Mouse (Mus musculus) intestine, embryonic 16.5 days (tissue): Measurements from ENCODE around the gene Tsc22d4. TPM values are rescaled to one million over a fixed set of nuclear protein-coding genes. Genes with fewer than 3 reads are reported as not detected.
A peak's percentile ranks its signal among the peaks of the same experiment; 100 is the strongest.

Experiments
- ATAC-seq: fragments of 200-750 bp; cut with Nextera tagmentation; 2 replicates; pipeline ENCODE4 v1.8.0; 2017; ENCODE audit warnings: moderate TSS enrichment, moderate library complexity
- H3K27ac ChIP-seq: fragments of 300-500 bp; sonication (generic); 2 replicates; pipeline ENCODE4 v1.5.1; 2014; ENCODE audit warnings: mild to moderate bottlenecking, low read length
- H3K27me3 ChIP-seq: fragments of 300-500 bp; sonication (generic); replicated peaks from 2 replicates; pipeline ENCODE4 v1.6.1; 2014; ENCODE audit warnings: low read length, control low read depth, mixed read lengths; ENCODE audit not compliant: control insufficient read depth, insufficient read depth
- H3K36me3 ChIP-seq: fragments of 300-500 bp; sonication (generic); 2 replicates; pipeline ENCODE4 v1.6.1; 2014; ENCODE audit warnings: low read length, control low read depth; ENCODE audit not compliant: control insufficient read depth, insufficient read depth
- H3K4me1 ChIP-seq: fragments of 300-500 bp; sonication (generic); 2 replicates; pipeline ENCODE4 v1.6.1; 2014; ENCODE audit warnings: low read length, control low read depth, mixed read lengths; ENCODE audit not compliant: control insufficient read depth, insufficient read depth
- H3K4me2 ChIP-seq: fragments of 300-500 bp; sonication (generic); 2 replicates; pipeline ENCODE4 v1.6.1; 2014; ENCODE audit warnings: low read depth, low read length, control low read depth
- H3K4me3 ChIP-seq: fragments of 300-500 bp; sonication (generic); 2 replicates; pipeline ENCODE4 v1.5.1; 2014; ENCODE audit warnings: mild to moderate bottlenecking, low read length
- H3K9ac ChIP-seq: fragments of 300-500 bp; sonication (generic); 2 replicates; pipeline ENCODE4 v1.6.1; 2014; ENCODE audit warnings: low read depth, low read length
- H3K9me3 ChIP-seq: fragments of 300-500 bp; sonication (generic); 2 replicates; pipeline ENCODE4 v1.6.1; 2016; ENCODE audit warnings: low read length, control low read depth; ENCODE audit not compliant: control insufficient read depth
- WGBS: fragments of 180-500 bp; shearing (Covaris S2); extraction: QIAGEN DNeasy Blood & Tissue Kit; methylation state at CpG from one replicate; pipeline ENCODE4 v1.1.7; 2014; 5-methylcytosine and 5-hydroxymethylcytosine counted together
- polyA plus RNA-seq: library from polyadenylated mRNA; unstranded; fragments of >200 nt; fragmentation: Nextera tagmentation; extraction: Ambion mirVana; gene quantifications from 2 replicates; pipeline ENCODE4 v1.2.1, GENCODE M21; 2015

Gene Tsc22d4
- polyA plus RNA-seq, 1 experiment from 2014 or later: 116 TPM

DNA sequence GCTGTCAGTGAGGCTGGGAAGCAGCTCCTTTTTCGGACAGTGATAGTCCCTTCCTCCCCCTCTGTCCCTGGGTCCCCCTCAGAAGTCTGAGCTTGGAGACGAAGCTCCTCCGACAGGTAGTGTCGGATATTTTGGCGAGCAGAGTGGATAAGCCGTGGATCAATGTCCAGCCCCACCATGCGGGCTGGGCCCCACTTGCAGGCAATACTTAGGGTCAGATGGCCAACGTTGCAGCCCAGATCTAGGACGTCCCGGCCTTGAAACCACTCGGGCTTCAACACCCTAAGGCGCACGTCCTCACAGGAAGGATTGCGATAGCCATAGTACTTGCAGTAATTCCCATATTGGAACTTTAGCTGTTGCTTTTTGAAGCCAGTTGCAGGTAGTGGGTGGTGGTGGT lies 39.0 kb downstream of the Tsc22d4 start:
- Histone ChIP-seq H3K9ac (peak overlapping the region; percentile 96), H3K9me3 (peaks cover 4% of the 10 kb centered on the region; the same call in 1 of the 2 replicates), H3K27ac (no peak overlapping the region; the same call in 1 of the 2 replicates), H3K4me3 (peak overlapping the region; percentile 89), H3K36me3 (peaks cover 22% of the 10 kb centered on the region), H3K4me1 (peaks cover 39% of the 10 kb centered on the region), H3K27me3 (no peaks in the 10 kb centered on the region), H3K4me2 (peak overlapping the region; percentile 94)
- no peak for ATAC-seq
- 70% methylated on average over 14 of the region's 14 CpGs for WGBS

DNA sequence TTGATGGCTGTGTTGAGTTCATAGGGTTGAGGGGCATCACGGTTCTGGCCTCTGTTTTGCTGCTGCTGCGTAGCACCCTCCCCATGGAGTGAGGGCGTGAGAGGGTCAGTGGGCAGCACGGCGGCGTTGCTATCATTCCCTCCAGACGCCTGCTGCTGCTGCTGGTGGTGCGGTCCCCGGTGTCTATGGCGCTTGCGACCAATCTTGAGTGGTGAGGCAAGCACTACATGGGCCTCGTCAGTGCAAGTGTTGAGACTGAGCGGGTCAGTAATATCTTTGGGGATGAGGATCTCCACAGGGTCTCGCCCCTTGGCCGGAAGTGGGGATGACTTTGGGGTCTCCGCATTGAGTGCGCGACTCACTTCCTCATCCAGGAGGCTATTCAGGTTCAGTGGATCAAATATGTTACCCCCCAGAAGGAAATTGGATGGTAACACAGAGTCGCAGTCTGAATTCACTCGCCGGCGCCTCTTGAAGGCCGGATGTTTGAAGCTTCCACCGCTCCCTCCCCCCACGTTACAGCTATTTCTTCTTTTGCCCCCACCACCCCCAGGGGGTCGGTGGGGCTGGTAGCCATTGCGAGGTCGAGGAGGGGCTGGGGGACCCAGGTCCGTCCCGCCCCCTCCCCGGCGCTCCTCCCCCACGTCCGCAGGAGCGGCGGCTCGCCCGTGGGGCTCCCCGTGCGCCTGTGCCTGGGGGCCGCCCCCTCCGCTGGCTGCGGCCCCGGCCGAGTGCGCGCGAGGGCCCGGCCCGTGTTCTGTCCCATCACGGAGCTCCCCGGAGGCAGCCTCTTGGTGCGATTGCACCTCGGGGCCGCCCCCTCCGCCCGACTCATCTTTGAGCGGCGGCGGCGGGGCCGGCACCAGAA lies 39.9 kb downstream of the Tsc22d4 start:
- peaks cover 4% of the 10 kb centered on the region; the same call in 1 of the 2 replicates for H3K9me3 ChIP-seq
- WGBS: 2% methylated on average over 61 of the region's 62 CpGs
- peak overlapping the region; percentile 96 for H3K9ac ChIP-seq
- H3K36me3 ChIP-seq: peaks cover 22% of the 10 kb centered on the region
- H3K4me1 ChIP-seq: peaks cover 31% of the 10 kb centered on the region
- H3K27ac ChIP-seq: peak overlapping the region; percentile 99
- no peaks in the 10 kb centered on the region for H3K27me3 ChIP-seq
- ATAC-seq: peak; percentile 8
- H3K4me3 ChIP-seq: peak overlapping the region; percentile 89
- H3K4me2 ChIP-seq: peak overlapping the region; percentile 94

DNA sequence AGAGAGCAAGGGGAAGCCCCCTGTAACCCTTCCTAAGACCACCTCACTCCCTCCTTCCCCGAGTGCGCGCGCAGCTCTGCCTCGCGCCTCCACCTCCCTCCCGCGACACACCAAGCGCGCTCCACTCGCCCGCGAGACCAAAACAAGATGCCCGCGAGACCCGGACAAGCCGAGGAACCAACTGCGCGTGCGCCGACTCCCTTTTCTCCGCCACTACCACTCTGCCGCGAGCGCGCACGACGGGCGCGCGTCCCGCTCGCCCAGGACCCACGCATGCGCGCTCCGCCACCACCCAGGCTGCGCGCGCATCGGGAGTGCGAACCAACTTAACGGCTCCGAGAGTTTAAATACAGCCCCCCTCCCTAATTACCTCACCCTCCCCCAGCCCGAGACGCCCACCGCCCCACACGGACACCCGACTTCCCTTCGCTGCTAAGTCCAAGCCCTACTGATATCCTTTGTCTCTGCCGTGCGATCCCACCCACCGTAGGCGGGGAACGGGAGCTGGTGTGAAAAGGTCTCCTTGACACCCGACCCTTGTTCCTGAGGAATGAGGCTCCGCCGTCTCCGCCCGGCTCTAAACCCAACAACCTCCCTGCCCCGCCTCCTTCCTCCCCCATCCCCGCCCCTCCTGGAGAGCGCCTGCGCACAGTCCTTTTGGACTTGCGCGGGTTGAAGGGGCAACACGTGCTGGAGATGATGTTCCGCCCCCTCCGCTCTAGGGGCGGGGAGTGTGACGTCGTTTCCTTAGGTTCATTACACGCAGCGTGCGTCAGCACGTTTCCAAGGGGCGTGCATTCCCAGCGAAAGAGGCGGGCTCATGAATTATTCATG lies 40.8 kb downstream of the Tsc22d4 start:
- Histone ChIP-seq H3K27me3 (no peaks in the 10 kb centered on the region), H3K9ac (peak overlapping the region; percentile 96), H3K4me3 (peak overlapping the region; percentile 89), H3K4me1 (peaks cover 27% of the 10 kb centered on the region), H3K27ac (peak overlapping the region; percentile 99), H3K4me2 (peak overlapping the region; percentile 94), H3K36me3 (peaks cover 18% of the 10 kb centered on the region), H3K9me3 (peaks cover 4% of the 10 kb centered on the region; the same call in 1 of the 2 replicates)
- ATAC-seq: peak; percentile 89
- WGBS: under 1% methylated on average over 79 of the region's 79 CpGs

DNA sequence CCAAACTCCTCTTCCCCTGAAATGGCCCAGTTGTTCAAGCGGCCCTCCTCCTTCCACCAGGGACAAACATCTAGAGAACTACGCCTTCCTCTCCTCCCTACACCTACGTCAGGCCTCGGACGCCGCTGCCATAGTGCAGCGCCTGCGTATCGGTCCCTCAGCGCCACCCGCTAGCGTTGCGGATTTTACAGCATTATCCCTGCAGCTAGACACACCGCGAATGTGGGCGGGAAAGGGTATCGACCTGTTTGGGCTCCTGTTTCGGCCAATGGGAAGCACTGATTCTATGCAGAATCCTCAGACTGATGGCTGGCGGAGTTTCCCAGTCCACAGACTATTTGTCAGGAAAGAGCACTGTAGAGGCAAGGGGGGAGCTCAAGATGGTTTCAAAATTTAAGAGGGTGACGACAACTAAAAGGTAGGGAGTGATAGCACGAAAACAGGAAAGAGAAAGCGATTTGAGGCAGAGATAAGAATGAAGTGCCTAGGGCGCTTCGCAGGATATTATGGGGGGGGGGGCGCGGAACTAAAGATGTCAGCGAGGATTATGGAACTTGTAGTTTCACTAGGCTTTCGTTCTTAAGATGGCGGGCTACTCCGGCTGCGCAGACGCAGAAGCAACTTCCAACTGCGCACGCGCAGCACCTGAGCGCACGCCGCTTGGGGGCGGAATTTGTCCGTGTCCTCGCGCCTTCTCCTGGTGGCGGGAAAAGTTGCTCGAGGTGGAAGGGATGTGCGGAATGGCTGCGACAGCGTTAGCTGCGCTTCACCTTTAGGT lies 41.8 kb downstream of the Tsc22d4 start, which contains the start of the genes Mepce and Zcwpw1:
Gene Mepce (minus strand): TSS at position 505 of the 778 bp plus-strand sequence.
Gene Zcwpw1 (plus strand): TSS at position 648 of the 778 bp plus-strand sequence.
- H3K9me3 ChIP-seq: peaks cover 4% of the 10 kb centered on the region; the same call in 1 of the 2 replicates
- peak within 1 kb of the TSS; percentile 96 for H3K9ac ChIP-seq
- peak within 1 kb of the TSS; percentile 94 for H3K4me2 ChIP-seq
- H3K4me1 ChIP-seq: peaks cover 27% of the 10 kb centered on the region
- WGBS: under 1% methylated on average over 48 of the region's 48 CpGs
- H3K4me3 ChIP-seq: peak within 1 kb of the TSS; percentile 89
- H3K27me3 ChIP-seq: no peaks in the 10 kb centered on the region
- ATAC-seq: peak; percentile 75
- H3K27ac ChIP-seq: peak within 1 kb of the TSS; percentile 99
- peaks cover 10% of the 10 kb centered on the region for H3K36me3 ChIP-seq

DNA sequence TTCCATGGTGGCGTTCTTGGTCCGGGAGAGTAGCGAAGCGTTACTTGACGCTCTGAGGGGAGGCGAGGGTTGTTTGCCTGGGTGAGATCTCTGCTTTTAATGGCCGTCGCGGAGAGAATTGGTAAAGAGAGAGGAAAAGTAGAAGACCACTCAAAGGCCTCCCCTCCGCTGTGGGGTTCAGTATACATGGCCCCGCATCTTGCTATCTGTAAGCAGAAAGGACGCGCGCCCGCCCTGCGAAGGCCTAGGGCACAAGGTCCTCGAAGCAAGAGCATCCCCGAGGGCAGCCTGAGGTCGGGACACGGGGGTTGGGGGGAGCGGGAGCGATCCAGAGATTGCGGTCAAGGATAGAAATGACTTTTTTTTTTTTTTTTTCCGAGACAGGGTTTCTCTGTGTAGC lies 42.6 kb downstream of the Tsc22d4 start:
- no peaks in the 10 kb centered on the region for H3K27me3 ChIP-seq
- 72% methylated on average over 24 of the region's 24 CpGs for WGBS
- no peak overlapping the region for H3K27ac ChIP-seq
- peaks cover 4% of the 10 kb centered on the region; the same call in 1 of the 2 replicates for H3K9me3 ChIP-seq
- H3K4me3 ChIP-seq: peak overlapping the region; percentile 89
- peaks cover 22% of the 10 kb centered on the region for H3K4me1 ChIP-seq
- H3K4me2 ChIP-seq: peak overlapping the region; percentile 94
- peaks cover 3% of the 10 kb centered on the region; the same call in 1 of the 2 replicates for H3K36me3 ChIP-seq
- no peak for ATAC-seq
- H3K9ac ChIP-seq: peak overlapping the region; percentile 31

DNA sequence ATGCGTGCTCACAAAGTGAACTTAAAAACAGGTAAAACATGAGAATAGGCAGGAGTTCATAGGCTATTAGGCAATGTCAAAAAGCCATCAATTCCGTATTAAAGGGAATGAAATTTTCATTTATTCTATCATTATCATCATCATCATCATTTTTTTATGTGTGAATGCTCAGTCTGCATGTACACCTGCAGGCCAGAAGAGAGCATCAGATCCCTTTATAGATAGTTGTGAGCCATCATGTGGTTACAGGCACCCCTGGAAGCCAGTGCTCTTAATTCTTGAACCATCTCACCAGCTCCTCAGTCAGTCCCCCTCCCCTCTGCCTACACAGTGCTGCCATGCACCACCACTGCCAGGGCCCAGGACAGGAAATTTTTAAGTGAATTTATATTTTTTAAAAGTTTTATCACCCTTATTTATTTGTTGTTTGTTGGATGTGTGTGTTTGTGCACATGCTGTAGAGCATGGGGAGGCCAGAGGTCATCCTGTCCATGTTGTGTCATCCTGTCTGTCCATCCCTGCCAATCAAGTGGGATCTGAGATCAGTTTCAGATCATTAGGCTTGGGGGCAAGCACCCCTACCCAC lies 43.5 kb downstream of the Tsc22d4 start:
- Histone ChIP-seq H3K27me3 (no peaks in the 10 kb centered on the region), H3K4me2 (no peak overlapping the region), H3K27ac (no peak overlapping the region), H3K4me1 (peaks cover 13% of the 10 kb centered on the region), H3K9me3 (peaks cover 4% of the 10 kb centered on the region; the same call in 1 of the 2 replicates), H3K9ac (no peak overlapping the region), H3K4me3 (no peak overlapping the region), H3K36me3 (peaks cover 3% of the 10 kb centered on the region; the same call in 1 of the 2 replicates)
- 96% methylated on average over 2 of the region's 2 CpGs for WGBS
- no peak for ATAC-seq

DNA sequence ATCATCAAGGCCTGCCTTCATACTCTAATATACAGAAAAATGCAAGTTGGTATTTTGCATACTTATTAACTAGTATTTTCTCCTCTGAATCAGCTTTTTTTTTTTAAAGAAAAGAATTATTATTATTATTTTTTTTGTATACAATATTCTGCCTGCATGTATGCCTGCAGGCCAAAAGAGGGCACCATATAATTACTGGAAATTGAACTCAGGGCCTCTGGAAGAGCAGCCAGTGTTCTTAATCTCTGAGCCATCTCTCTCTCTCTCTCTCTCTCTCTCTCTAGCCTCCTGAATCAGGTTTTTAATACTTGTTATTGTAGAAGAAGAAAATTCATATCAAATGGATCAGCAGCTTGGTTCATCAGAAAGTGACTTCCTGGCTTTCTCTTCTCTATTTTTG lies 46.0 kb downstream of the Tsc22d4 start:
- peaks cover 4% of the 10 kb centered on the region; the same call in 1 of the 2 replicates for H3K9me3 ChIP-seq

DNA sequence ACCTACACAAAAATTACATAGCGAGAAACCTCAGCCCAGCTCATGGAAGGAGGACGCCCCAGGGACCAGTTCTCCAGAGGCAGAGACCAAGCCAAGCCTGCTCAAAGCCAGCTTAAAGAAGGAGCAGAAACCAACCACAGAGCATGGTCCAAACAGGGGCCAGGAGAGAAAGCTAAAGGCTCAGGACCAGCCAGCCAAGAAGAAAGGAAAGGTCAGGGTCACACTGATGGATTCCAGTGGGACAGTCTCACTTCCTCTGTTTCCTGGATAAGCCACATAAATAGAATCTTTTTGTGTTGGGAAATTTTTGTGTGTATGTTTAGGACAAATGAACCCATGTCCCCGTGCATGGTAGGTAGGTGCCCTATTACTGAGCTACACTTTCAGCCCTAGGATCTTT lies 51.1 kb downstream of the Tsc22d4 start:
- no peaks in the 10 kb centered on the region for H3K4me1 ChIP-seq
- no peak overlapping the region for H3K4me2 ChIP-seq
- H3K36me3 ChIP-seq: no peaks in the 10 kb centered on the region
- no peak overlapping the region for H3K27ac ChIP-seq
- H3K9me3 ChIP-seq: no peaks in the 10 kb centered on the region
- H3K4me3 ChIP-seq: no peak overlapping the region
- H3K9ac ChIP-seq: no peak overlapping the region
- ATAC-seq: no peak
- no peaks in the 10 kb centered on the region for H3K27me3 ChIP-seq
- 79% methylated on average over 3 of the region's 3 CpGs for WGBS

More for the DNA sequence above, 46.0 kb downstream of the Tsc22d4 start:
- no peak overlapping the region for H3K4me3 ChIP-seq
- H3K4me2 ChIP-seq: no peak overlapping the region
- H3K4me1 ChIP-seq: no peaks in the 10 kb centered on the region; the same call in 1 of the 2 replicates
- no peaks in the 10 kb centered on the region for H3K27me3 ChIP-seq
- H3K27ac ChIP-seq: no peak overlapping the region
- H3K36me3 ChIP-seq: no peaks in the 10 kb centered on the region
- H3K9ac ChIP-seq: no peak overlapping the region
- ATAC-seq: no peak
